Mouse (Mus musculus) hindbrain, embryonic 12.5 days (tissue): ENCODE measurements around the gene Gm5901. TPM values are rescaled to one million over a fixed set of nuclear protein-coding genes. Genes with fewer than 3 reads are reported as not detected.
"Not testable (repeated sequence)": the region's sequence is repeated elsewhere in the genome, so short reads cannot be mapped to it uniquely, and the experiment has no call there.

Experiments
- ATAC-seq: fragments of 200-750 bp; cut with Nextera tagmentation; 2 replicates; pipeline ENCODE4 v1.8.0; 2017; ENCODE audit warnings: moderate TSS enrichment; ENCODE audit not compliant: low FRiP score
- H3K27ac ChIP-seq: fragments of 300-500 bp; sonication (generic); 2 replicates; pipeline ENCODE4 v1.5.1; 2016; ENCODE audit warnings: mild to moderate bottlenecking
- H3K27me3 ChIP-seq: fragments of 300-500 bp; sonication (generic); 2 replicates; pipeline ENCODE4 v1.6.1; 2016; ENCODE audit warnings: mild to moderate bottlenecking
- H3K36me3 ChIP-seq: fragments of 300-500 bp; sonication (generic); 2 replicates; pipeline ENCODE4 v1.6.1; 2016; ENCODE audit warnings: mild to moderate bottlenecking
- H3K4me1 ChIP-seq: fragments of 300-500 bp; sonication (generic); 2 replicates; pipeline ENCODE4 v1.6.1; 2016
- H3K4me2 ChIP-seq: fragments of 300-500 bp; sonication (generic); replicated peaks from 2 replicates; pipeline ENCODE4 v1.6.1; 2016; ENCODE audit warnings: mild to moderate bottlenecking
- H3K4me3 ChIP-seq: fragments of 300-500 bp; sonication (generic); 2 replicates; pipeline ENCODE4 v1.5.1; 2016; ENCODE audit warnings: mild to moderate bottlenecking
- H3K9ac ChIP-seq: fragments of 300-500 bp; sonication (generic); 2 replicates; pipeline ENCODE4 v1.6.1; 2016; ENCODE audit warnings: mild to moderate bottlenecking, moderate library complexity
- H3K9me3 ChIP-seq: fragments of 300-500 bp; sonication (generic); replicated peaks from 2 replicates; pipeline ENCODE4 v1.6.1; 2016; ENCODE audit warnings: mild to moderate bottlenecking
- WGBS: fragments of 180-500 bp; shearing (Covaris S2); methylation state at CpG from one replicate; pipeline ENCODE4 v1.1.7; 2016; 5-methylcytosine and 5-hydroxymethylcytosine counted together
- polyA plus RNA-seq: library from polyadenylated mRNA; unstranded; fragments of >200 nt; fragmentation: Nextera tagmentation; extraction: Ambion mirVana; gene quantifications from 2 replicates; pipeline ENCODE4 v1.2.1, GENCODE M21; 2016

Gm5901 gene
- not detected in 2 replicates for polyA plus RNA-seq

DNA sequence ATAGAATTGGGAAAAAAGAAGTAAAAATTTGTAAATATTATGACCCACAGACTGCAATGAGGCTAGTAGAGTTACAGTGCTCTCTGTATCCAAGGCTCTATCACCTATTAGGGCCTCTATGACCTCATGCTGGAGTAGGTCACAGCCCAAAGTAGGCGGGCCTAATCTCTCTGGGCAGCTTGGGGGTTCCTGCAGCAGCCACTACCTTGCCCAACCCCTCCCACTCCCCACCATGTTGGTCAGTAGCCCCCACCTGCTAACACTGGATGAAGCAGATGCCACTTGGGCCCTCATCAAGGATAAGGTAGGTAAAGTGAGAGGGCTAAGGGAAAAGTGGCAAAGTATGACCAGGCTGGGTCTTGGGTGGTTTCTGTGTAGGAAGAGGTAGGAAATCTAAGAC is at the start of gene Gm5901:
TSS of gene Gm5901 (plus strand) at position 173 of the 400 bp plus-strand sequence.
- H3K27me3 ChIP-seq = no peaks in the 10 kb centered on the region
- no peak for ATAC-seq
- H3K4me2 ChIP-seq = no peak within 1 kb of the TSS
- H3K9me3 ChIP-seq = no peaks in the 10 kb centered on the region
- no peak within 1 kb of the TSS for H3K4me3 ChIP-seq
- peaks cover 47% of the 10 kb centered on the region for H3K36me3 ChIP-seq
- H3K27ac ChIP-seq = no peak within 1 kb of the TSS
- WGBS = 100% methylated on average over 1 of the region's 1 CpGs
- no peak within 1 kb of the TSS for H3K9ac ChIP-seq
- H3K4me1 ChIP-seq = no peaks in the 10 kb centered on the region

DNA sequence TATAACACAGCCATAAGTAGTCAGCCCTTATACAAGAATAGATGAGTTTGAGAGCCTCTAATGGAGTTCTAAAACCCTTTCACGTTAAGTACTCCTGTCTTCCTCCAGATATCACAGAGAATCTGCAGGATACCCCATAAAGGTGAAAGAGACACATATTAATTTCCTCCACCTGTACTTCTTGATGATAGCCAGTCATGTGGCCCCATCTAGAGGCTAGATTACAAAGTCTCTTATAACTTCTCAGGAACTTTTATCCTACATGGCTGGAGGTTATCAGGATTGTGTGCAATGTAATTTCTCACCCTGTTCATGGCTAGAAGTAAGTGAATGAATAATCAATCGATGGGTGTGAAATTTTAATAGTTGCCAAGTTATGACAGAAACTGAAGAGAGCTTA is 49.5 kb upstream of the Gm5901 start:
- H3K9ac ChIP-seq = no peak overlapping the region
- H3K27ac ChIP-seq = no peak overlapping the region
- no peak overlapping the region for H3K4me3 ChIP-seq
- H3K4me2 ChIP-seq = no peak overlapping the region
- H3K27me3 ChIP-seq = no peaks in the 10 kb centered on the region
- WGBS = 74% methylated on average over 2 of the region's 2 CpGs
- no peak for ATAC-seq
- H3K4me1 ChIP-seq = no peaks in the 10 kb centered on the region
- no peaks in the 10 kb centered on the region for H3K36me3 ChIP-seq
- H3K9me3 ChIP-seq = no peaks in the 10 kb centered on the region

DNA sequence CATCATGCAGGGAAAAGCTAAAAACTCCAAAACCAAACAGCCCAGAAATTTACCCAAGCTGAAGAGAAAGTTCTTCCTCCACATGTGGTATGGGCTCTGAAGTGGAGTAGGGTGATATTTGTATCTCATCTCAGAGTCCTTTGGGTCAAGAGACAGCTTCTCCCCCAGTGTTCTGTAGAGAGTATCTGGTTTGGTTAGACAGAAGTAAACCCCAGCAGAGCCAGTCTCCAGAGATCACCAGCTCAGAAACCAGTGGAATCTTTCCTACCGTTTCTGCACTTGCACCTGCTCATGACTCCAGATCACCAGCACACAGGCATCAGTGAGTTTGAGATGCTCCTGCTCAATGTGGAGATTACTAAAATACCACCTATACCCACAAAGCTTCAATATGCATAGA is 40.8 kb upstream of the Gm5901 start, which contains the start of gene Olfr690:
TSS of gene Olfr690 (minus strand) at position 101 of the 400 bp plus-strand sequence.
- no peak within 1 kb of the TSS for H3K4me2 ChIP-seq
- 84% methylated on average over 1 of the region's 1 CpGs for WGBS

DNA sequence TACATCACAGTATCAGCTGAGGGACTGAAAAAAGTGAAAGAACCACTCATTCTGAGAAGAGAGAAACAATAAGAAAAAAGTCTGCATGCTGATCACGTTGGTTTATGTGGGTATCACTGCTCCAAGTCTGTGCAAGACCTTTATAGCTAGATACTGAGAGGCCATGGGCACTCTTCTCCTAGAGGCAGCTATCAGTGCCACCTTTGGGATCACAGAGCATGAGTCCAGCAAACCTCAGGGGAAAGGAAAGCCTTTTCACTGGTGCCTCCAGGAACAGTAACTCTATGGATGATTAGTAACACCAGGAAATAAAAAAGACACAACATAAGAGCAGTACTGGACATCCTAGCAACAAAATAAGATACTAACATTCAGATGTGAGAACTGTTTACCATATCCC is 32.7 kb upstream of the Gm5901 start, which contains the start of gene Olfr691:
TSS of gene Olfr691 (minus strand) at position 101 of the 400 bp plus-strand sequence.
- 55% methylated on average over 1 of the region's 1 CpGs for WGBS
- no peak within 1 kb of the TSS for H3K4me2 ChIP-seq
- H3K9me3 ChIP-seq = no peaks in the 10 kb centered on the region
- H3K36me3 ChIP-seq = no peaks in the 10 kb centered on the region
- H3K27ac ChIP-seq = no peak within 1 kb of the TSS
- H3K9ac ChIP-seq = no peak within 1 kb of the TSS
- no peak within 1 kb of the TSS for H3K4me3 ChIP-seq
- H3K4me1 ChIP-seq = no peaks in the 10 kb centered on the region
- no peak for ATAC-seq
- H3K27me3 ChIP-seq = no peaks in the 10 kb centered on the region

More for the DNA sequence above, 40.8 kb upstream of the Gm5901 start, which contains the start of gene Olfr690:
- H3K27ac ChIP-seq = no peak within 1 kb of the TSS
- H3K4me1 ChIP-seq = no peaks in the 10 kb centered on the region
- no peaks in the 10 kb centered on the region for H3K36me3 ChIP-seq
- no peaks in the 10 kb centered on the region for H3K9me3 ChIP-seq
- no peak for ATAC-seq
- no peak within 1 kb of the TSS for H3K9ac ChIP-seq
- no peaks in the 10 kb centered on the region for H3K27me3 ChIP-seq
- H3K4me3 ChIP-seq = no peak within 1 kb of the TSS

DNA sequence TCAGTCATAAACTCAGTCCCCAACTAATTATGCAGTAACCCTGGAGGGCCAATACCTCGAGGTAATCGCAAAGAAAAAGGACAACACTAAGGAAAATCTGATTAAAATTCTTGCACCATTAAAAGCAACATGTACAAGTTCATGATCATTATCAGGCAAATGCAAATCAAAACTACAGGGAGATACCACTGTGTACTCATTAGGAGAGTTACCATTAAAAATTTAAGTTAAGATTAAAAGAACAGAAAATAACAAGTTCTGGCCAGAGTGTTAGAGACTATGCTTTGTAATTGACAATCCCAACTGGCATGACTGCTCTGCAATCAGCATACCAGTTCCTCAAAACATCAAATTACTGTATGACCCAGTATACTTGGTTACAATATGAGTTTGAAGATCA is 32.1 kb upstream of the Gm5901 start:
- ATAC-seq = no peak
- no peak overlapping the region for H3K4me2 ChIP-seq
- WGBS = 85% methylated on average over 2 of the region's 2 CpGs

DNA sequence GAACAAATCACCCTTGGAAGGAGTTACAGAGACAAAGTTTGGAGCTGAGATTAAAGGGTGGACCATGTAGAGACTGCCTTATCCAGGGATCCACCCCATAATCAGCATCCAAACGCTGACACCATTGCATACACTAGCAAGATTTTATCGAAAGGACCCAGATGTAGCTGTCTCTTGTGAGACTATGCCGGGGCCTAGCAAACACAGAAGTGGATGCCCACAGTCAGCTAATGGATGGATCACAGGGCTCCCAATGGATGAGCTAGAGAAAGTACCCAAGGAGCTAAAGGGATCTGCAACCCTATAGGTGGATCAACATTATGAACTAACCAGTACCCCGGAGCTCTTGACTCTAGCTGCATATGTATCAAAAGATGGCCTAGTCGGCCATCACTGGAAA is 18.8 kb upstream of the Gm5901 start:
- not testable (repeated sequence) for H3K4me1 ChIP-seq, H3K27ac ChIP-seq, H3K9me3 ChIP-seq, H3K27me3 ChIP-seq, H3K36me3 ChIP-seq, H3K4me2 ChIP-seq, H3K9ac ChIP-seq, H3K4me3 ChIP-seq
- no CpG with 5 or more reads among the region's 5 CpGs for WGBS
- ATAC-seq = peak; percentile 83

More for the DNA sequence above, 32.1 kb upstream of the Gm5901 start:
- H3K4me3 ChIP-seq = no peak overlapping the region
- no peaks in the 10 kb centered on the region for H3K27me3 ChIP-seq
- no peak overlapping the region for H3K27ac ChIP-seq
- H3K36me3 ChIP-seq = no peaks in the 10 kb centered on the region
- H3K4me1 ChIP-seq = no peaks in the 10 kb centered on the region
- H3K9ac ChIP-seq = no peak overlapping the region
- H3K9me3 ChIP-seq = no peaks in the 10 kb centered on the region

DNA sequence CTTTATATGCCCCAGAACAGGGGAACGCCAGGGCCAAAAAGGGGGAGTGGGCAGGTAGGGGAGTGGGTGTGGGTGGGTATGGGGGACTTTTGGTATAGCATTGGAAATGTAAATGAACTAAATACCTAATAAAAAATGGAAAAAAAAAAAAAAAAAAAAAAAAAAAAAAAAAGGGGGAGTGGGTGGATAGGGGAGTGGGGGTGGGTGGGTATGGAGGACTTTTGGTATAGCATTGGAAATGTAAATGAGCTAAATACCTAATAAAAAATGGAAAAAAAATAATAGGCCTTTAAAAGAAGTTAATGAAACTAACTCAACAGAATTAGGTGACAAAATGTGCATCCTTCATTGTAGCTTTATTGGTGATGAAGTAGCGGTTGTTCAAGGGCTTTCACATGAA is 18.4 kb upstream of the Gm5901 start:
- peak; percentile 98 for ATAC-seq
- not testable (repeated sequence) for H3K27me3 ChIP-seq, H3K4me3 ChIP-seq, H3K9ac ChIP-seq, H3K27ac ChIP-seq, H3K4me2 ChIP-seq, H3K9me3 ChIP-seq, H3K36me3 ChIP-seq, H3K4me1 ChIP-seq
- 94% methylated on average over 1 of the region's 2 CpGs for WGBS

DNA sequence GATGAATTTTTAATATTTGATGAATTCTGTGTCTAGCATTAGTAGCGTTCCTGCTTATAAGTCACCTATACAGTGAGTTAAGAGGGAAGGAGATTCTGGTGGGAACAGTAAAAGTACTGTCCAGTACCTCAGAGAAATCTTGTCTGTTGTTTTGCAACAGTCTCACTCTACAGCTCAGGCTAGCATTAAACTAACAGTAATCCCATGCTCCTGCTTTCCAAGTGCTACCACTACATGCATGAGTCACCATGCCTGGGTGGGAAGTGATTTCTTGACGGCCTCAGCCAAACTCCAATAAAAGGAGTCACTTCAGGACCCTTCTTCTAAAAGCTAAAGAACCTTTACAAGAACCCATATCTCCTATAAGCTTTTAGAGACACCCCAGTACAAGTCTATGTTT is 13.1 kb upstream of the Gm5901 start:
- whole genome bisulfite sequencing = 82% methylated on average over 2 of the region's 2 CpGs
- no peaks in the 10 kb centered on the region for H3K27me3 ChIP-seq
- no peak overlapping the region for H3K4me2 ChIP-seq
- H3K4me1 ChIP-seq = no peaks in the 10 kb centered on the region
- ATAC-seq = no peak
- no peak overlapping the region for H3K9ac ChIP-seq
- no peaks in the 10 kb centered on the region for H3K9me3 ChIP-seq
- no peak overlapping the region for H3K4me3 ChIP-seq
- no peaks in the 10 kb centered on the region for H3K36me3 ChIP-seq
- H3K27ac ChIP-seq = no peak overlapping the region

DNA sequence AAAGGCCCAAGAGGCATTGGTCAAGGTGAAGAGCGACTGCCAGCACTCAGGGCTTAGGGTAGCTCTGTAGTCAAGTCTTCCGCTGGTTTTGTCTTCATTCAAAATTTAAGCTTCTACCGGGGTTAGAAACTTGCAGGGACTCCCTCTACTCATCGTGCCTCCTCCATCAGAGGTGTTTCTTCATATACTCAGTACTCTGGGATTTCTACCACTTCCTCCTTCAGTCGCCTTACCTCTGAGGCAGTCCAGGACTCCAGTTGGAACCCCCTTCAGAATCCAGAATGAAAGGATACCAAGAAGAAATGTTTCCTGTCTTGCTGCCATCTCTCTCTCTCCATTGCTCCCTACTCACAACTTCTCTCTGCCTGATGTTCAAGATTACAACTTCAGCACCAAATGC is 7.6 kb upstream of the Gm5901 start:
- no peak for ATAC-seq
- Histone ChIP-seq H3K4me3 (no peak overlapping the region), H3K9me3 (no peaks in the 10 kb centered on the region), H3K27me3 (no peaks in the 10 kb centered on the region), H3K4me2 (no peak overlapping the region), H3K9ac (no peak overlapping the region), H3K4me1 (no peaks in the 10 kb centered on the region), H3K27ac (no peak overlapping the region), H3K36me3 (0 out of 2 replicates have a peak, but pooled peaks cover 6% of the 10 kb centered on the region)
- 81% methylated on average over 5 of the region's 5 CpGs for WGBS

DNA sequence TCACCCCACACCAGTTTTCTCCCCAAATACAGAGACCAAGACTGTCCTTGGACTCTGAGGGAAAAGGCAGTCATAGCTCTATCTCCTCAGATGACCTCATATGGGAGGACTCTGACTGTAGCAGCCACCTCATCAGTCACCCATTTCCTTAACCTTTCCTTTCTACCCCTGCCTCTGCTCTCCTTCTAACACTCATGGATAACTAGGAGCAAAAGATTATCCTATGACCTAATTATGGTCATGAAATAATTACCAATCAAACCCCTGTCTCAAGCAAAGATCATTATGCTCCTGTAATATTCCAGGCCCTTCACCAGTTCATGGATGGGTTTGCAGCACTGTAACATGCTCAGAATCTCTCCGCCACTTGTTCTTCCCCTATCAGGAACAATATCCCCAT is 6.9 kb upstream of the Gm5901 start, which contains the start of gene Olfr692:
TSS of gene Olfr692 (plus strand) at position 301 of the 400 bp plus-strand sequence.
- Histone ChIP-seq H3K9me3 (no peaks in the 10 kb centered on the region), H3K27ac (no peak within 1 kb of the TSS), H3K9ac (no peak within 1 kb of the TSS), H3K27me3 (no peaks in the 10 kb centered on the region), H3K36me3 (0 out of 2 replicates have a peak, but pooled peaks cover 6% of the 10 kb centered on the region), H3K4me2 (no peak within 1 kb of the TSS), H3K4me3 (no peak within 1 kb of the TSS), H3K4me1 (no peaks in the 10 kb centered on the region)
- 92% methylated on average over 1 of the region's 1 CpGs for WGBS
- ATAC-seq = no peak

DNA sequence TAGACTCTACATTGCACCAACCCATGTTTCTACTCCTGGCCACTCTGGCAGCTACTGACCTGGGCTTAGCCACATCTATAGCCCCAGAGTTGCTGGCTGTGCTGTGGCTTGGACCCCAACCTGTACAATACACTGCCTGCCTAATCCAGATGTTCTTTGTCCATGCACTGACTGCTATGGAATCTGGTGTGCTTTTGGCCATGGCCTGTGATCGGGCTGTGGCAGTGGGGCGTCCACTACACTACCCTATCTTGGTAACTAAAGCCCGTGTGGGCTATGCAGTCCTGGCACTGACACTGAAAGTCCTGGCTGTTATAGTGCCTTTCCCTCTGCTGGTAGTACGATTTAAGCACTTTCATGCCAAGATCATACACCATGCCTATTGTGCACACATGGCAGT is 6.3 kb upstream of the Gm5901 start:
- Histone ChIP-seq H3K36me3 (0 out of 2 replicates have a peak, but pooled peaks cover 7% of the 10 kb centered on the region), H3K9ac (no peak overlapping the region), H3K9me3 (no peaks in the 10 kb centered on the region), H3K4me2 (no peak overlapping the region), H3K27ac (no peak overlapping the region), H3K4me3 (no peak overlapping the region), H3K4me1 (no peaks in the 10 kb centered on the region), H3K27me3 (no peaks in the 10 kb centered on the region)
- 93% methylated on average over 4 of the region's 4 CpGs for WGBS
- no peak for ATAC-seq

DNA sequence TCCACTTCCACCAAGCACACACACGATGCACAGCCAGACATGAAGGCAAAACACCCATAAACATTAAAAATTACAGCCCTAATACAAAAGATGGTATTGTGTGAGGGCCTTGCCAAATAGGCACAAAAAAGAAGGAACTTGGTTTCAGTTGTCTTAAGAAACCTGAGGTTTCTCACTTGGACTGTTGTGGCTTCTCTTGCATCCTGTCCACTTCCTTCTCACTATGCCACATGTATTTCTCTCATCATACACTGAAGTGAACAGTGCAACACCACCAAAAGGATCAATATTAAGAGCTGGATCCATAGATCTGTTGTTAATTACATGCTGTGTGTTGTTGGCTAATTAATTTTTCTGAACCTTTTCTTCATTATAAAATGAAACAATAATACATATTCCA is 1.9 kb upstream of the Gm5901 start:
- no peak overlapping the region for H3K9ac ChIP-seq
- peaks cover 30% of the 10 kb centered on the region for H3K36me3 ChIP-seq
- 91% methylated on average over 1 of the region's 1 CpGs for WGBS

DNA sequence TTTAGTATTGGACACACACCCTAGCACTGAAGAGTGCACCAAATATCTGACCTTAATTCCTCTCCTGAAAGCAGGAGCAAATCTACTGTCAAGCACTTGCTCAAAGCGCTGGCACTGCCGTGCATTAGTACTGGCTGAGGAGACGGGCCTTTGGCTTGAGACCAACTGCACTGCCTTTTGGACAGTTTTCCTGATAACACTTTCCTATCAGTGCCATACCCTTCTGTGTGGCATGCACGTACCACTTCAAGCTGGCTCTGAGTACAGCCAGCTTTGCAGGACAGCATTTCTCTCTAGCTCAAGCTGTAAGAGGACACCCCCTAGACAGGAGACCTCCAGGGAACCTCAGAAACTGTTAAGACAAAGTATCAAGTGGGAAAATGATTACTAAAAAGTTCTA is 1.3 kb upstream of the Gm5901 start:
- 90% methylated on average over 4 of the region's 4 CpGs for WGBS
- Histone ChIP-seq H3K27me3 (no peaks in the 10 kb centered on the region), H3K4me1 (no peaks in the 10 kb centered on the region), H3K27ac (no peak overlapping the region), H3K36me3 (peaks cover 34% of the 10 kb centered on the region), H3K4me2 (no peak overlapping the region), H3K4me3 (no peak overlapping the region), H3K9ac (no peak overlapping the region), H3K9me3 (no peaks in the 10 kb centered on the region)
- ATAC-seq = no peak

More for the DNA sequence above, 1.9 kb upstream of the Gm5901 start:
- no peak for ATAC-seq
- H3K4me1 ChIP-seq = no peaks in the 10 kb centered on the region
- no peak overlapping the region for H3K4me3 ChIP-seq
- no peaks in the 10 kb centered on the region for H3K9me3 ChIP-seq
- H3K27ac ChIP-seq = no peak overlapping the region
- H3K4me2 ChIP-seq = no peak overlapping the region
- no peaks in the 10 kb centered on the region for H3K27me3 ChIP-seq
